Mouse (Mus musculus): Measurements from ENCODE around the gene Armc7.
"Not testable (repeated sequence)": the region's sequence is repeated elsewhere in the genome, so short reads cannot be mapped to it uniquely, and the experiment has no call there.

Armc7 gene

DNA sequence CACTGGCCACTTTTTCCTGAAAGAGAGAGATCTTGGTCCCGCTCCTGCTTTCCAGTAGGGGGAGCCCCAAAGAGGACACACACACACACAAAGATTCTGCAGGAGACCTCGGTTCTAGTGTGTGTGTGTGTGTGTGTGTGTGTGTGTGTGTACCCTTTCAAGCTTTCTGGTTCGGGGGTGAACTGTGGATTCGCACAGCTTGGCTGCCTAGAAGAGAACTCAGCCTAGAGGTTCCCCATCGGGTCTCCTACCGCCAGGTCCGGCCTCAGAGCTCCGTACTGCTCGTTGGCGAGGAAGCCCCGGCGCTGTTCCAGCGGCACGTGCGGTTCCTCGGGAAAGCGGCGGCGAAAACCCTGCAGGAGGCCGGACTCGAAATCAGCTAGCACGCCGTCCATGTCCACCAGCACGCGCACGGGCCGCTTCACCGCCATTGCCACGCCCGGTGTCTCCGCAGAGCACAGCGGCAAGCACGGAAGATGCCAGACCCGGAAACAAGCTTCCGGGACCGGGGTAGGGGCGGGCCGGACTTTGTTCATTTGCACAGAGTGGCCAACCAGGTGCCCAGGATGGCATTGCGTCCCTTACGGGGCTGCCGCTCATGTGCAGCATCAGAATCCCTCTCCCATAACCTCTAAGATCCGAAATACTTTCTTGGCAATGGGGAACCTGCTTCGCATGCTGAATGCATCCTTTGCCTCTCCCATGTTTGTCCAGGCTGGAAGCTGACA is 16.1 kb downstream of the Armc7 start, which contains the start of gene Nt5c:
Gene Nt5c, minus strand, starts transcription at position 507 of the 728 bp plus-strand sequence.
- DNase-seq = peak; percentile 88

DNA sequence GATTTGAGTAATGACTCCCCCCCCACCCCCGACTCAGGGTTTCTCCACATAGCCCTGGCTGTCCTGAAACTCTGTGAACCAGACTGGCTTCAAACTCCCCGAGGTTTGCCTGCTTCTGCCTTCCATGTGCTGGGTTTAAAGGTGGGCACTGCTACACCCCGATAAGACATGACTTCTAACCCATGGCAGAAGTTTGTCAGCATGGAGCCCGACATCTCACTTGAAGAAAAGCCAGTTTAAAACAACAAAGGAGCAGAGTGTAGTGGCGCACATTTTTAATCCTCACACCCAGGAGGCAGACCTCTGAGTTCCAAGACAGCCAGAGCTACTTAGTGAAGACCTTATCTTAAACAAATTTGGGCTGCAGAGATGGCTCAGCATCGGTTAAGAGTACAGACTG is 16.9 kb downstream of the Armc7 start:
- no peak for DNase-seq

- DNase-seq = not testable (repeated sequence)
Observed at GRCm38 (mm10) chr11:115496559-115496958, 21.1 kb downstream of the Armc7 start.

GRCm38 (mm10) chr11:115502636-115503035 is 27.2 kb downstream of the Armc7 start:
- no peak for DNase-seq

DNA sequence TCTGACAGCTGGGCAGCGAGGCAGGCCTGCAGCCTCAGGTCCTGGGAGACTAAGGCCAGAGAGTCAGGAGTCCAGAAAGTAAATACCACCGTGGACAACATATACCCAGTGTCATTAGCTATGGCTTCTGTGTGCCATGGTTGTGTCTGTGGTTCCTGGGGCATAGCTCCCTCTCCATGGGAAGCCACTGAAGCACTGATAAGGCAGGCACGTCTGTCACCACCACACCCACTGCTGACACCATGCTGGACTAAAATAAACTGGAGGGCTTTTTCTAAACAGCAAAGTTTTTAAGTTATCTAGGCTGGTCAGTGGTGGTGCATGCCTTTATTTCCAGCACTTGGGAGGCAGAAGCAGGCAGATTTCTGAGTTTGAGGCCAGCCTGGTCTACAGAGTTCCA is 31.1 kb downstream of the Armc7 start:
- no peak for DNase-seq

DNA sequence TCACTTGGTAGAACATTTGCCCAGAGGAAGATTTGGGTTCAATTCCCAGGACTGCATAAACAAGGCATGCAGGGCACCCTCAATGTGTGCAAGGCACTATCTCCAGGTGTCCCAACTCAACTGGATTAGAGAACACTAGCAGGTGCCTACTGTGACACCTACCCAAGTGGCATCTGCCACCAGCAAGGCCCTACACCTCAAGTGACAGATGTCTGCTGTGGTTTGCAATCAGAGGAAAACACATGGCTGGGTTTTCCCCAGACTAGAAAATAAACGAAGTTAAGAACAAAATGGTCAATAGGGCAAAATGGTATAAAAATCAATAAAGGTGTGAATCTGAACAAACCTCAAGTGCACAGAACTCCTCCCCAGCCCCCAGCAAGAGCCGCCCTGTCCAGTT is 32.6 kb downstream of the Armc7 start:
- no peak for DNase-seq

DNA sequence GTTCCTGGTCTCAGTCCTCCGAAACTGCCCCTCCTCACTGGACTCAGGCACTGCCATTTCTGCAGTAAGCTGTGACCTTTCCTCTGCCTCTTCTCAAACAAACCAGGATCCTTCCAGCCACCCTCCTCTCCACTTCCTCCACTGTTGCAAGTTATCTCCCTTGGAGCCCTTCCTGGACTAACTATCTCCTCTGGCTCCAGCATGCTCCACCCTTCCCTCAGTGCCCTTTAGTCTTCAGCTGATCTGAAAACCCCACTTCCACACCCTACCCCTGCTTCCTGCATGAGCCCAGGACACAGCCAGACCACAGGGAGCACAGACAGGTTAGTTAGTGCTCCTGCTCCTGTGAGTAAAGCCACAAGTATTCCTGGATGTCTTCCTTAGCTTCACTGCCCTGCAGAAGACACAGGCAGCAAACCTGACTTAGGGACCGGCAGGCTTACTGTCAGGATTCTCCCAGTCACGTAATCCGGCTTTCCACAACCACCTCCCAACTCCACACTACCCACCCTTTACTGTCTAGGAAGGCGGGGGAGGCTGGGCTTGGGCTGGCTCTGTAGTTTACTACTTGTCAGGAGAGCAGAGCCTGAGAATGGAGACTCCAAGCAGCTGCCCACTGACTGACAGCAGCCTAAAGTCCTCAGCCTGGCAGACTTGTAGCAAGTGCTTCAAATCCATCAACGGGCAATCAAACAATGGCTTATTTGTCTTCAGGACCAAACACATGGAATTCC is 34.5 kb downstream of the Armc7 start:
- no peak for DNase-seq

DNA sequence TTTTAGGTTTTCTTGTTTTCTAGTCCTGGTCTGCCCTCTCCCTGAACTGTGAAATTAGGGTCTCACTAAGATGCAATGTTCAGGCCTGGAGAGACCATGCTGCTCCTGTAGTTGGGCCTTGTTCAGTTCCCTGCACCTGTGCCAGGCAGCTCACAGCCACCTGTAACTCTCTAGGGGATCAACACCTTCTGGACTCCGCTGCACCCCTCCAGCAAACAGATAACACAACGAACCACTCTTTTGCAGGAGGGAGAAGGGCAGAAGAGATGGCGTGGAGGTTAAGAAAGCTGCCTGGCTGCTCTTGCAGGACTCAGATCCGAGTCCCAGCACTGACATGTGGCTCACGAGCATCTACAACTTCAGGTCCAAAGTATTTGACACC is 35.0 kb downstream of the Armc7 start:
- DNase-seq = no peak

DNA sequence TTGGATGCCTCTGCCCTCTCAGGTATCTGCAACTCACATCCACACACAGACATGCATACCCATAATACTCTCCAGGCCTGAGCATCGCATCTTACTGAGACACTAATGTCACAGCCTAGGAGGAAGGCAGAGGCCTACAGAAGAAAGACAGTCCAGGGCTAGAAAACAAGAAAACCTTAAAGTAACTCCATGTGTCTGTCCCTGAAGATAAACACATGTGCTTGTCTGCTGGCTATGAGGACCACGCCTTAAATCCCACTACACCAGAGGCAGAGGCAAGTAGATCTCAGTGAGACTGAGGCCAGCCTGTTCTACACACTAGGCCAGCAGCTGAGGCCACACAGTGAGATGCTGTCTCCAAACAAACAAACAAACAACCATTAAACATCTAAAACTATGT is 35.7 kb downstream of the Armc7 start:
- no peak for DNase-seq

- no peak for DNase-seq
Observed at GRCm38 (mm10) chr11:115512004-115512403, 36.5 kb downstream of the Armc7 start.

- DNase-seq = no peak
Observed at GRCm38 (mm10) chr11:115512407-115513183, 37.1 kb downstream of the Armc7 start.

DNA sequence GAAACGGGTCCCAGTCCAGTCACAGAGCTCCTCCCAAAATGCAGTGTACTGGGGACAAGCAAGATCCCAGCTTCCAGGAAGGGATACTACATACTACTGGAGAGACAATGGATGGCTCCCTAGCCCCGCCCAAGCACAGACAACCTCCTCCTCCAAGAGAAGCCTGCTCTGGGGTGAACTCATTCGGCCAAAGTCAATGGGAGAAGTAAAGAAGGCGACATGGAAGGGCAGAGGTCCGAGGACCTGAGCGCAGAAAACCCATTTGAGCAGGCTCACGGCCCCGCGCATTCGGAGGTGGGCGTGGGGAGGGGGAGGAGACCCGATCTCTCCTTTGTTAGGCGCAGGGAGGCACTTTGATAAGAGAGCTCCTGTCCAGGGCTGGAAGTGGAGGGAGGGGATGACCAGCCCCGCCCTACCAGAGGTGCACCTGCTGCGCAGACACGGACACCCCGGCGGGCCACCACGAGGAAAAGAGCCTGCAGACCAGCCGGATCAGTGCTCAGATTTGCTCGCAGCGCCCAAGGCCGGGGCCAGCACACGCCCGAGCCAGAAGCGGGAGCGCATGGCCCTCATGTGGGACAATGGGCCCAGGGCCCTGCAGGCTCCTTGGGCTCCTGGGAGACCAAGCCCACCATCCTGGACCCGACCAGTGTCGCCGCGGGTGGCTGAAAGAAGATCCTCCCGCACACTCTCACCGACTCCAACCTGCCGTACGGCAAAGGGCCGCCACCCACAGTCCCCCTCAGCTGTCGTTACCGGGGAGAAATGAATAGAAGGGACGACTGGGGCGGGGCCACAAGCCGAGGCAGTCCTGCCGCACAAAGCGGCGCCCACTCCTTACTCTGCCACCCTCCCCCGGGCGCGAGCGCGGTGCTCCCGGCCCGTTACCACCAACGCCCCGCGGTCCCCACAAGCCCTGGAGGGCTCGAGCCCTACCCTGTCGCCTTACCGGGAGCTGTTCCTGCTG is 38.1 kb downstream of the Armc7 start:
- DNase-seq = peak; percentile 52

DNA sequence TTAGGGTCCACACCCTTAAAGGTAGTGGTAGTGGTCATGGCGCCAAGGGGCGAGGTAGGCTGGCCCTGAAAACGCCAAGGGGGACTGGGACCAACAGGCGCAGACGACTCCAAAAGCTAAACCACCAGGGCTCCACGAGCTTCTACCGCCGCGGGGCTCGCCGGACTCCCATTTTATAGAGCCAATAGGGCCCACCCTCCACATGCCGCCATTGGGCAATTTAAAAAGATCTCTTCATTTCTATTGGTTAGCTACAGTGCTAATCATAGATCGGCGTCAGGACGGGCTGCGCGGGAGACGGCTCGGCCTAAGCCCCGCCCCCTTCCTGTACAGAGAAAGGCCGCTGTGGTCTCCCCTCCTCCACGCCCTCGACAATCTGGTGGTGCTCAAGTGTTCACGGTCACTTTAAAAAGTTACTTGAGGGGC is 38.8 kb downstream of the Armc7 start, which contains the start of gene Jpt1:
Gene Jpt1, minus strand, starts transcription at position 150 of the 426 bp plus-strand sequence.
- peak; percentile 98 for DNase-seq

GRCm38 (mm10) chr11:115515021-115515420 is 39.6 kb downstream of the Armc7 start:
- DNase-seq = no peak

GRCm38 (mm10) chr11:115516942-115517341 is 41.5 kb downstream of the Armc7 start:
- no peak for DNase-seq

DNA sequence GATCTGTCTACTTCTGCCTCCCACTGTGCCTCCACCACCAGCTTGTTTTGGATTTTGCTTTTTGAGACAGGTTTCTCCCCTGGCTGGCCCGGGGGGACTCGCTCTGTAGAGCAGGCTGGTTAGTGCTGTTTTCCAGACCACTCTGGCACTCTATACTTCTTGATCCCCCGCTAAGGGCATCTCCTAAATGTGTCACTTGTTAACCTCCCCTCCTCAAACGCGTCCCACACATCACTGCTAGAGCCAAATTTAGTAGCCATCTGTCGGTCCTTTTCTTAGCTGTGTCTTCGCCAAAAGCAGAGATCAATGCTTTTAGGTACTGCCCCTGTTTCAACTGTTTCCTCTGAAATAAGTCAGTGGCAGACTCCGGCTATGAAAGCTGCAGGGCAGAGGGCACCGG is 43.2 kb downstream of the Armc7 start:
- no peak for DNase-seq

GRCm38 (mm10) chr11:115519581-115519980 is 44.1 kb downstream of the Armc7 start:
- DNase-seq = no peak

GRCm38 (mm10) chr11:115520218-115520617 is 44.8 kb downstream of the Armc7 start:
- DNase-seq = no peak

- no peak for DNase-seq
Observed at GRCm38 (mm10) chr11:115521080-115521479, 45.6 kb downstream of the Armc7 start.

- DNase-seq = no peak
Observed at GRCm38 (mm10) chr11:115522238-115522637, 46.8 kb downstream of the Armc7 start.

GRCm38 (mm10) chr11:115522703-115523102 is 47.2 kb downstream of the Armc7 start:
- no peak for DNase-seq

GRCm38 (mm10) chr11:115526446-115526845 is 51.0 kb downstream of the Armc7 start:
- DNase-seq = not testable (repeated sequence)
